Mouse (Mus musculus) midbrain, embryonic 13.5 days (tissue): Measurements from ENCODE around the gene Tns1. TPM values are rescaled to one million over a fixed set of nuclear protein-coding genes. Genes with fewer than 3 reads are reported as not detected.

Source experiments
- ATAC-seq: fragments of 200-750 bp; cut with Nextera tagmentation; 2 replicates; pipeline ENCODE4 v1.8.0; 2017; ENCODE audit warnings: mild to moderate bottlenecking, moderate TSS enrichment, moderate library complexity
- H3K27ac ChIP-seq: fragments of 300-500 bp; sonication (generic); 2 replicates; pipeline ENCODE4 v1.5.1; 2015; ENCODE audit warnings: inconsistent platforms, mild to moderate bottlenecking, moderate library complexity
- H3K27me3 ChIP-seq: fragments of 300-500 bp; sonication (generic); 2 replicates; pipeline ENCODE4 v1.6.1; 2015; ENCODE audit warnings: mild to moderate bottlenecking, inconsistent platforms
- H3K36me3 ChIP-seq: fragments of 300-500 bp; sonication (generic); 2 replicates; pipeline ENCODE4 v1.6.1; 2015; ENCODE audit warnings: mild to moderate bottlenecking, inconsistent platforms
- H3K4me1 ChIP-seq: fragments of 300-500 bp; sonication (generic); replicated peaks from 2 replicates; pipeline ENCODE4 v1.6.1; 2015; ENCODE audit warnings: inconsistent platforms
- H3K4me2 ChIP-seq: fragments of 300-500 bp; sonication (generic); replicated peaks from 2 replicates; pipeline ENCODE4 v1.6.1; 2015; ENCODE audit warnings: moderate library complexity, mild to moderate bottlenecking, inconsistent platforms
- H3K4me3 ChIP-seq: fragments of 300-500 bp; sonication (generic); replicated peaks from 2 replicates; pipeline ENCODE4 v1.5.1; 2015; ENCODE audit warnings: mild to moderate bottlenecking, inconsistent platforms
- H3K9ac ChIP-seq: fragments of 300-500 bp; sonication (generic); replicated peaks from 2 replicates; pipeline ENCODE4 v1.6.1; 2015; ENCODE audit warnings: mild to moderate bottlenecking, inconsistent platforms
- H3K9me3 ChIP-seq: fragments of 300-500 bp; sonication (generic); 2 replicates; pipeline ENCODE4 v1.6.1; 2016; ENCODE audit warnings: mild to moderate bottlenecking, inconsistent platforms
- WGBS: fragments of 180-500 bp; shearing (Covaris S2); methylation state at CpG from one replicate; pipeline ENCODE4 v1.1.7; 2015; 5-methylcytosine and 5-hydroxymethylcytosine counted together
- polyA plus RNA-seq: library from polyadenylated mRNA; unstranded; fragments of >200 nt; fragmentation: Nextera tagmentation; extraction: Ambion mirVana; gene quantifications from 2 replicates; pipeline ENCODE4 v1.2.1, GENCODE M21; 2015

The Tns1 gene
- polyA plus RNA-seq, 1 experiment from 2014 or later, result 13.2 TPM

DNA sequence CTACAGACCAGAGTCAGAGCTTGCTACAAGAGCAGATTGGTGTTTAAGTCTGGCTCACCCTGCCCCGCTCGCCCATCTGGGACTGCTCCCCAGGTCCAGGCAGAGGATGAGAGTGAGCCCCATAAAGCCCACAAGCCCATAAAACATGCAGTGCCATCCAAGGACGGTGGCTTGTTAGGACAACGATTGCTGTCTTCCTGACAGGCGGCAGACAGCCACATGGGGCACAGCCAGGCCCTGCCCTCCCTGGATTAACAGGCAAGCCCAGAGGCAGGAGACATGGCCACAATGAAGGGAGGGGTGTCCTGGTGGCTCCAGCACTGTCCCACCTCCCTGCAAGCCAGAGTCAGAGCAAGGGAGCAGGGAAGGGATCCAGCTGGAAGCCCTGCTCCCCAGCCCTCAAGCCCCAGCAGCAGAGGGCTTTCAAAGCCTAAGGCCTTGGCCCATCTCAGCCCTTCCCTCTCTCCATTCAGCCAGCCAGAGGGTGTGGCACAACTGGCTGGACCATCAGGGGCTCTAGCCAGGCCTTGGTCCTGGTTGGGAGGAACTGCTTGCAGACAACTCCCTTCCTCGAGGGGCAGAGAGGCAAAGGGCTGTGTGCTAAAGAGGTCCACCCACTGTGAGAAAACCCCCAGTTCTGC, 40.1 kb downstream of the Tns1 start:
- no peaks in the 10 kb centered on the region for H3K27me3 ChIP-seq
- no peaks in the 10 kb centered on the region for H3K36me3 ChIP-seq
- WGBS, result 62% methylated on average over 6 of the region's 6 CpGs
- no peak overlapping the region for H3K27ac ChIP-seq
- no peak for ATAC-seq
- no peak overlapping the region for H3K9ac ChIP-seq
- peaks cover 14% of the 10 kb centered on the region; the same call in 1 of the 2 replicates for H3K4me1 ChIP-seq
- H3K4me2 ChIP-seq, result no peak overlapping the region
- H3K4me3 ChIP-seq, result no peak overlapping the region
- H3K9me3 ChIP-seq, result no peaks in the 10 kb centered on the region

DNA sequence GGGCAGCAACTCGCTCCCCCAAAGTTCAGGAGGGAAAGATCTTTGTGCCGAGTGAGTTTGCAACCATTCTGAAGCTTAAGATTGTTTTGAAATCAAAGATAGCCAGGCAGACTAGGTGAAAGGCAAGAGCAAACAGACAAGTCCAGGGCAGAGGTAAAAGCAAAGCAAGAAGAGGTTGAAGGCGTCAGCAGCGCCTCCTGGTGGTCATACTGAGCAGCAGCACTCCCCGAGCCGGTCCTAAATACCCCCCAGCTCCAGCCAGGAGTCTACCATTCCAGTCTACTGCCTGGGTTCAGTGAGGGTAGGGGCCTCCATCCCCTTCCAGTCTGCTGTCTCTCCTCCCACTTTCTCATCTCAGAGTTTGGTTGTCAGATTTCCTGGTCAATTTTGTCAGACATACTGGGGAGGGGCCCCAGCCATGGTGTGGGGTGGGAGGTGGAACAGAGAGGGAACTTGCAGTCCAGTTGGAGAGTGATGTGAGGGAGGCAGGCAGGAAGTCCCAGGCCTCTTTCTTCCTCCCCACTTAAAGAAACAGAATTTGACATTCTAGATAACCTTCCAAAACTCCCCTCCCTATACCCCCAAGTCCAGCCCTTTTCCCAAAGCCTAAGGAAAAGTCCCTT, 41.3 kb downstream of the Tns1 start:
- peaks cover 14% of the 10 kb centered on the region; the same call in 1 of the 2 replicates for H3K4me1 ChIP-seq
- no peak overlapping the region for H3K9ac ChIP-seq
- 17% methylated on average over 6 of the region's 6 CpGs for WGBS
- no peak for ATAC-seq
- no peaks in the 10 kb centered on the region for H3K27me3 ChIP-seq
- no peak overlapping the region for H3K27ac ChIP-seq
- H3K4me2 ChIP-seq, result no peak overlapping the region
- no peak overlapping the region for H3K4me3 ChIP-seq
- no peaks in the 10 kb centered on the region for H3K9me3 ChIP-seq
- no peaks in the 10 kb centered on the region for H3K36me3 ChIP-seq

DNA sequence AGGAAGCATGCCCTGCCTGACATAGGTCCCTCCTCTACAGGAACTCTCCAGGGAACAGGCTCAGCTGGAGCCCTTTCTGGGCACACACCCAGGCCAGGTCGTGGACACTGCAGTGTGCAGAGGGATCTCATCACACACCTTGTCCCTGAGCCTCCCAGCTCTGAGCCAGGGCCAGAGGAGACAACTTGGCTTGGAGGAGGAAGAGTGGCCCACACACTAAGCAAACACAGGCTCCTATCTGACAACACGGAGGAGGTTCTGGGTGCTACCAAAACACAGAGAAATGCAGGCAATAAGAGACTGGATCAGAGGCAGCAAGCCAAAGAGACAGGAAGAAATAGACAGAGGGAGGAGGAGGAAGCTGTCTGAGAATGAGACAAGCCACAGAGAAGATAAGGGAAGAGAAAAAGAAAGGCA, 42.7 kb downstream of the Tns1 start:
- H3K4me2 ChIP-seq, result no peak overlapping the region
- no peak for ATAC-seq
- WGBS, result 59% methylated on average over 2 of the region's 2 CpGs
- H3K27me3 ChIP-seq, result no peaks in the 10 kb centered on the region
- no peaks in the 10 kb centered on the region for H3K9me3 ChIP-seq
- no peak overlapping the region for H3K9ac ChIP-seq
- H3K36me3 ChIP-seq, result no peaks in the 10 kb centered on the region
- H3K27ac ChIP-seq, result peak overlapping the region; percentile 32; the same call in 1 of the 2 replicates
- H3K4me3 ChIP-seq, result no peak overlapping the region
- peaks cover 14% of the 10 kb centered on the region; the same call in 1 of the 2 replicates for H3K4me1 ChIP-seq

DNA sequence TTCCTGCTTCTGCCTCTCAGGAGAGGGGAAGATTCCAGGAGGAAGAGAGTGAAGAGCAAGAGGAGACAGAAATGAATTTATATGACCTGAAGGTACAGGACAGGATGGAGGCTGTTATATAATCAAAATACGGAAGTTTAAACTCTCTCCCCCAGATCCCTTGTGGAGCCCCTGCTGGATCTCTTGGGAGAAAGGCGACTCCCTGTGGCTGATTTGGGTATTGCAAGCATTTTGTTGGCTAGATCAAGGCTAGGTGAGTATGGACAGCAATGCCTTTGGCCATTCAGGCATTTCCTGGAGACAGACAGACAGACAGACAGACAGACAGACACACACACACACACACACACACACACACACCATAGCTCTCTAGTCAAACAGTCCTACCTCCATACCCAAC, 46.9 kb downstream of the Tns1 start:
- Histone ChIP-seq H3K27me3 (no peaks in the 10 kb centered on the region), H3K9me3 (no peaks in the 10 kb centered on the region), H3K36me3 (no peaks in the 10 kb centered on the region), H3K4me1 (peaks cover 7% of the 10 kb centered on the region; the same call in 1 of the 2 replicates), H3K27ac (no peak overlapping the region), H3K9ac (no peak overlapping the region), H3K4me2 (no peak overlapping the region), H3K4me3 (no peak overlapping the region)
- 14% methylated on average over 2 of the region's 2 CpGs for WGBS
- ATAC-seq, result no peak

DNA sequence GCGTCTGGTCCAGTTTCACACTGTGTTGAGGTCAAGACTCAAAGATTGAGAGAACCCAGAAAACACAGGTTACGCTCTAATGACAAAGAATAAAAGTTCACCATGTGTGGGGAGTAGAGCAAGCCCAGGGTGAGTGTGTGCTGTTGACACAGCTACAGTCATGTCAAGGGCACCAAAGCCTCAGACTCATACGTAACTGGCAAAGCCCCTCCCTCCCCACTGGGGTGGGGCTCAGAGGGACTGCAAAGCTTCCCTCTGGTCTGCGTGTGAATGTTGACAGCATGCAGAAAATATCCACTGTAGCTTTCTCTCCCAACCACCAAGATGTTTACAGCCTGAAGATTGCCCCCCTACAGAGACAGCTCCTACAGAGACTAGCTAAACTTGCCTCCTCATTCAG, 48.0 kb downstream of the Tns1 start:
- Histone ChIP-seq H3K4me1 (no peaks in the 10 kb centered on the region), H3K27me3 (no peaks in the 10 kb centered on the region), H3K4me2 (no peak overlapping the region), H3K9ac (no peak overlapping the region), H3K9me3 (no peaks in the 10 kb centered on the region), H3K27ac (no peak overlapping the region), H3K36me3 (no peaks in the 10 kb centered on the region), H3K4me3 (no peak overlapping the region)
- no peak for ATAC-seq
- 90% methylated on average over 4 of the region's 4 CpGs for WGBS

DNA sequence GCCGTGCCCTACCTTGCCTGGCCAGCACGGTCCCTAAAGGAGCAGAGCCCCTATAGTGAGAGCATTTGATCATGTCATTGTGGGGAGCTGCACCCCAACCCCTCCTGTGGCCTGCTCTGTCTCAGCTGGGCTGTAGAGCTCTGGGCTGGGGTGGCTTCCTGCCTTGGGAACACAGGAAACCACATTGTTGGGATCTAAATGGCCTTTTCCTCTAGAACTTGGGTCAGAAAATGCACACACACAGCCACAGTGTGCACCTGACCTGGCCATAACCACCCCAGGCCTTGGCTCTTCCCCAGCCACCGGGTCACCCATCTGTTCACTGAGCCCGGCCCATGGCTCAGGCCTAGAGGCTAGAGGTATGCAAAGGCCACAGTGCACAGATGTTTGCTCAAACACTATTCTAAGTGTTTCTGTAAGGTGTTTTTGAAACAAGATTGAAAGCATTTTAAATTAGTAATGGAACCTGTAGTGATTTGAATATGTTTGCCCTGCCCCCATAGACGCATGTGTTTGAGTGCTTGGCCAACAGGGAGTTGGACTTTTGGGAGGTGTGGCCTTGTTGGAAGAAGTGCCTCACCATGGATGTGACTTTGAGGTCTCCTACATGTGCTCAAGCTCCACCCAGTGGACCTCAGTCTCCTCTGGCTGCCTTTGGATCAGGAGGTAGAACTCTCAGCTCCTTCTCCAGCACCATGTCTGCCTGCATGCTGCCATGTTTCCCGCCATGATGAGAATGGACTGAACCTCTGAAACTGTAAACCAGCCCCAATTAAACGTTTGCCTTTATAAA, 49.4 kb downstream of the Tns1 start:
- H3K27ac ChIP-seq, result no peak overlapping the region
- H3K9me3 ChIP-seq, result no peaks in the 10 kb centered on the region
- no peak overlapping the region for H3K4me3 ChIP-seq
- 0 out of 2 replicates have a peak, but pooled peaks cover 2% of the 10 kb centered on the region for H3K27me3 ChIP-seq
- no peak for ATAC-seq
- H3K9ac ChIP-seq, result no peak overlapping the region
- no peaks in the 10 kb centered on the region for H3K36me3 ChIP-seq
- H3K4me2 ChIP-seq, result no peak overlapping the region
- WGBS, result 86% methylated on average over 7 of the region's 7 CpGs
- 0 out of 2 replicates have a peak, but pooled peaks cover 1% of the 10 kb centered on the region for H3K4me1 ChIP-seq

DNA sequence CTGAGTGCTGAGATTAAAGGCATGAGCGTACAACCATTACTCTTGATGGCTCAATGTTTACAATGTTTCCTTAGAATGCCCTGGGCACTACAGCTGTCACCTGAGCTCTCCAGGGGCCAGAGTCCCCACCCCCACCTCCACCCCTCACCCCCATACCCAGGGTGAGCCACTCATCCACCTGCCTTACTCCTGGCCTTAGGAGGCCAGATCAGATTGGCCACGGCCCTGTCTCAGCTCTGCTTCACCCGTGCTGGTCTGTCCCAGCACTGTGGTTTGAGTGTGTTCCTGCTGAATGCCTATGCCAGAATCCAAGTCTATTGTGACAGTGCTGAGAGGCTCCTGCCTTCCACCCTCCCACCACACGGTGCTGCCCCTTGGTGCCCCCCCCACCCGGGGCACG, 50.5 kb downstream of the Tns1 start:
- no peak for ATAC-seq
- H3K27ac ChIP-seq, result no peak overlapping the region
- WGBS, result 84% methylated on average over 6 of the region's 6 CpGs
- no peak overlapping the region for H3K4me2 ChIP-seq
- H3K36me3 ChIP-seq, result no peaks in the 10 kb centered on the region
- no peaks in the 10 kb centered on the region for H3K9me3 ChIP-seq
- no peak overlapping the region for H3K9ac ChIP-seq
- H3K27me3 ChIP-seq, result peaks cover 10% of the 10 kb centered on the region
- H3K4me1 ChIP-seq, result peaks cover 6% of the 10 kb centered on the region
- no peak overlapping the region for H3K4me3 ChIP-seq

DNA sequence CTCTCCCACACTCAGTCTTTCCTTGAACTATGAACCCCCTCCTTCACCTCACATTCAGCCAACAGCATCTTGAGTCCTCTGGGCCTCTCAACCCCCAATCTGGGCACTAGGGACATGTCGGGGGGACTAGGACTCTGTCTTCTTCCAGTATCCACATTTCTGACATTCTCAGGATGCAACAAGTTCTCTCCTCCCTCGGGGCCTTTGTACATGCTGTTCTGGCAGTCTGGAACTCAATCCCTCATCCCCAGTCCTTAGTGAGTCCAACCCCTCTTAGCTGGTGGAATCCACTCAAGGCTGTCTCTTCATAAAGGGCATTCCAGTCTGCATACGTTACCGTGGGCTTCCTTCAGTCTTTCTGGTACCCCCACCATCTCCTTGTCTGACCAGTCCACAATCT, 53.5 kb downstream of the Tns1 start:
- H3K9ac ChIP-seq, result no peak overlapping the region
- no peak overlapping the region for H3K4me2 ChIP-seq
- H3K4me1 ChIP-seq, result peaks cover 18% of the 10 kb centered on the region
- H3K9me3 ChIP-seq, result no peaks in the 10 kb centered on the region
- H3K27ac ChIP-seq, result no peak overlapping the region
- H3K4me3 ChIP-seq, result no peak overlapping the region
- WGBS, result 90% methylated on average over 4 of the region's 4 CpGs
- no peaks in the 10 kb centered on the region for H3K36me3 ChIP-seq
- H3K27me3 ChIP-seq, result peaks cover 30% of the 10 kb centered on the region
- no peak for ATAC-seq

DNA sequence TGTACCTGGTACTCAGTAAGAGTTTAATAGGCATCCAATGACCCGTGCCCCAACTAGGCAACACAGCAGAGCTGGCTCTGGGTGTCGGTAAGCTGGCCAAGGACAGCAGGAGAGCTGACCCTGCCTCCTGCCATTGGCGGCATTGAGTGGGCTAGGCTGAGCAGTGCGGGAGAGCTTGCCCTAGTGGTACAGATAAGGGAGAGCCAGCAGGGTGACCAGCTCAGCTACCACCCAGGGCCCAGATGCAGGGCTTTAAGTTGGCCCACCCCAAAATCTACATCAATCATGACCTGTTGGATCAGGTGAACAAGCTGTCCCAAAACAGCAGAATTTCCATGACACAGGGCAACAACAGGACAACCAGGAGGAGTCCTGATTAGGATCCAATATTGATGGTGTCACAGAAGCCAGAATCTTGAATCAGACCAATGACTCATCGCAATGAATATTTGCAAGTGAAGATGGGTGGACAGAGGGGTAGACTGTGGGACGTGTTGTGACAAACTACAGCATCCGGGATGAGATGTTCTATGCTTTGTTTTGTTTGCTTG, 54.2 kb downstream of the Tns1 start:
- no peak overlapping the region for H3K4me3 ChIP-seq
- 79% methylated on average over 7 of the region's 7 CpGs for WGBS
- H3K4me1 ChIP-seq, result peaks cover 18% of the 10 kb centered on the region
- ATAC-seq, result no peak
- no peak overlapping the region for H3K9ac ChIP-seq
- peaks cover 30% of the 10 kb centered on the region for H3K27me3 ChIP-seq
- H3K4me2 ChIP-seq, result no peak overlapping the region
- no peak overlapping the region for H3K27ac ChIP-seq
- H3K36me3 ChIP-seq, result no peaks in the 10 kb centered on the region
- H3K9me3 ChIP-seq, result no peaks in the 10 kb centered on the region

DNA sequence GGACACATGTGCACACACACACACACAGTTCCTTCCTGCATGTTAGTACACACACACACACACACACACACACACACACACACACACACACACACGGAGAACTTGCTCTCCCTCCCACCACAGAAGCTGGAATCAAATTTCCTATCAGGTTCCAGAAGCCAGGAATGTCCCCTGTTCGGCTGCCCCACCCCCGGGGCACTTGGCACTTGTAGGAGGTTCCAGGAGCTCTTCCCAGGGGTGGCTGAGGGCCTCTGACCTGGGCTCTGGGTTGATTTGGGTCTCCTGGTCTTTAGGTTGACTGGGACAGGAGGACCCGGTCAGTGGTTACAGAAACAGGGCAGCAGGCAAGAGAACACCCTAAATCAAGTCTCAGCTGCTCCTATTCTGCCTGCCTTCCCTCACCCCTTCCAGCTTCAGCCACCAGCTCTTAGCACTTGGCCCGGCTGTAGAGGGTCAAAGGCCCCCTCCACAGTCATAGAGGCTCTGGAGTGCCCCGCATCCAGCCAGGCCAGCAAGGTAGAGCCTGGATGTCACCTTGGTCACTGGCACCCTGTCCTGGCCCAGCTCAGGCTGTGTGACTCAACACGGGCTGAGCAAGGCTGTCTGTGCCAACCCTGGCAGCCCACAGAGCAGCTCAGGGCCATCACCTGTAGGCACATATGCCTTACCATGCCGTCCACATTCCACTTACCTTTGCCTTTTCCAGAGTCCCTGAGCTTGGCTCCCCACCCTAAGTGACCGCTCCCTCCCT, 55.0 kb downstream of the Tns1 start:
- Histone ChIP-seq H3K27me3 (peaks cover 30% of the 10 kb centered on the region), H3K9ac (no peak overlapping the region), H3K4me3 (no peak overlapping the region), H3K4me1 (peaks cover 18% of the 10 kb centered on the region), H3K9me3 (no peaks in the 10 kb centered on the region), H3K4me2 (peak overlapping the region; percentile 55), H3K27ac (no peak overlapping the region), H3K36me3 (no peaks in the 10 kb centered on the region)
- peak; percentile 25; the same call in 1 of the 2 replicates for ATAC-seq
- 60% methylated on average over 9 of the region's 9 CpGs for WGBS

DNA sequence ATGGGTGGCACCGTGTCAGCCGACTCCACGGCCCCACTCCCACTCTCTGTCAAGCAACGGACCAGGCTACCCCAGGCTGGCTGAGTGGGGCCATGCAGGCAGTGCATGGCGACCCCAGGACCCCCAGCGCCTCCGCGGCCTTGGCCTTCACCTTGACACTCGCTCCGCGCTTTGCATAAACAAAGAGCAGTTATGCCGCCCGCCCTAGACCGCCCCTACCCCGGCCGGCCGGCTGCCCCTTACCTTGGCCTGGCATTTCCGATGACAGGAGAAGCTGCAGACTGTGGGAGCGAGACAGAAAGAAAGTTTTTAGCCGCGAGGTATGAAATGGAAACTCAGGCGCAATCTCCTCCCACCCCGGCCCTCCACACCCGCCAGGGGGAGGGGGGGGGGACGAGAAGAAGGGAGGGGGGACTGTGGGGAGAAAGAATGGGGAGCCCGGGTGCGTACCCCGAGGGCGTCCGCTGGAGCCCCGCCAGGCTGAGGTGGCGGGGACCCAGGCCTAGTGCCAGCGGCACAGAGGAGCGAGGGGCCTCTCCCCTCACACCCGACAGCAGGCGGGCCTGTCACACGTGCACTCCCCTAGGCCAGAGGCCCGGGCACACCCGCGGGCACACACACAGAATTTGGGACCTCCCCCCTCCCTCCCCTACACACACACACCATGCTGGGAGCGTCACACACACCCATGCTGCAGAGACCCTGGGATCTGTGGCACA, 55.7 kb downstream of the Tns1 start:
- no peak overlapping the region for H3K27ac ChIP-seq
- H3K36me3 ChIP-seq, result no peaks in the 10 kb centered on the region
- 4% methylated on average over 36 of the region's 41 CpGs for WGBS
- H3K4me1 ChIP-seq, result peaks cover 18% of the 10 kb centered on the region
- H3K9ac ChIP-seq, result peak overlapping the region; percentile 53; the same call in 1 of the 2 replicates
- peak overlapping the region; percentile 55 for H3K4me2 ChIP-seq
- H3K27me3 ChIP-seq, result peaks cover 30% of the 10 kb centered on the region
- no peaks in the 10 kb centered on the region for H3K9me3 ChIP-seq
- ATAC-seq, result peak; percentile 68
- peak overlapping the region; percentile 30 for H3K4me3 ChIP-seq
